Mouse (Mus musculus) neural tube, embryonic 15.5 days (tissue): ENCODE measurements at regions not wholly inside any gene's neighbourhood (a gene's known extent, or its start where the extent isn't known, plus 50 kb on each side); places are given as distances from the start of the nearest gene placed in this dataset.
"Not testable (repeated sequence)": the region's sequence is repeated elsewhere in the genome, so short reads cannot be mapped to it uniquely, and the experiment has no call there.

ENCODE experiments used
- ATAC-seq: fragments of 200-750 bp; cut with Nextera tagmentation; 2 replicates; pipeline ENCODE4 v1.8.0; 2017; ENCODE audit warnings: mild to moderate bottlenecking, moderate TSS enrichment, moderate library complexity; ENCODE audit not compliant: low FRiP score
- H3K27ac ChIP-seq: fragments of 300-500 bp; sonication (generic); replicated peaks from 2 replicates; pipeline ENCODE4 v1.5.1; 2015; ENCODE audit warnings: mild to moderate bottlenecking, inconsistent platforms
- H3K27me3 ChIP-seq: fragments of 300-500 bp; sonication (generic); replicated peaks from 2 replicates; pipeline ENCODE4 v1.6.1; 2015; ENCODE audit warnings: inconsistent platforms
- H3K36me3 ChIP-seq: fragments of 300-500 bp; sonication (generic); 2 replicates; pipeline ENCODE4 v1.6.1; 2015; ENCODE audit warnings: inconsistent platforms
- H3K4me1 ChIP-seq: fragments of 300-500 bp; sonication (generic); 2 replicates; pipeline ENCODE4 v1.6.1; 2015; ENCODE audit warnings: inconsistent platforms
- H3K4me2 ChIP-seq: fragments of 300-500 bp; sonication (generic); 2 replicates; pipeline ENCODE4 v1.6.1; 2015; ENCODE audit warnings: inconsistent platforms, mild to moderate bottlenecking, moderate library complexity
- H3K4me3 ChIP-seq: fragments of 300-500 bp; sonication (generic); replicated peaks from 2 replicates; pipeline ENCODE4 v1.5.1; 2015; ENCODE audit warnings: mild to moderate bottlenecking, inconsistent platforms
- H3K9ac ChIP-seq: fragments of 300-500 bp; sonication (generic); replicated peaks from 2 replicates; pipeline ENCODE4 v1.6.1; 2015; ENCODE audit warnings: mild to moderate bottlenecking, inconsistent platforms
- H3K9me3 ChIP-seq: fragments of 300-500 bp; sonication (generic); replicated peaks from 2 replicates; pipeline ENCODE4 v1.6.1; 2016; ENCODE audit warnings: inconsistent platforms
- WGBS: fragments of 180-500 bp; shearing (Covaris S2); methylation state at CpG from one replicate; pipeline ENCODE4 v1.1.7; 2015; ENCODE audit warnings: mixed read lengths; 5-methylcytosine and 5-hydroxymethylcytosine counted together

DNA sequence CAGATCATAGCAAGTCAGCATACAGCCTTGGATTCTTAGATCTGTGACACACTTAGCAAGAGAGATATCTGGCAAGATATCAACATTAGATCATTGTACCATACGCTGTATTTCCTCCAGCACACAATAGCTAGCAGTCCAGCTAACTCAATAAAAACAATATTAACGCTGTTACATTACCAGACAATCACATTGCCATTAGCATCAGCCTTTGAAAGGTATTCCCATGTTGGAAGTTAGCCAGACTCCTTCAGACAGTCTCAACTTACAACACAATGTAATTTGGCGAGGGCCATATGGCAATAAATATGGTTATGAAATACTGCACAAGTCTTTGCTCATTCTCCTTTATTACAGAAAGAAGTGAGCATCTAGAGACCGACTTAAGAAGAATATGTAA, 1084.0 kb downstream of the Diaph3 start:
- H3K4me3 ChIP-seq: no peak overlapping the region
- no peaks in the 10 kb centered on the region for H3K4me1 ChIP-seq
- WGBS: 62% methylated on average over 4 of the region's 4 CpGs
- H3K27ac ChIP-seq: no peak overlapping the region
- no peaks in the 10 kb centered on the region for H3K9me3 ChIP-seq
- H3K9ac ChIP-seq: no peak overlapping the region
- ATAC-seq: no peak
- H3K27me3 ChIP-seq: no peaks in the 10 kb centered on the region
- no peak overlapping the region for H3K4me2 ChIP-seq
- no peaks in the 10 kb centered on the region for H3K36me3 ChIP-seq

DNA sequence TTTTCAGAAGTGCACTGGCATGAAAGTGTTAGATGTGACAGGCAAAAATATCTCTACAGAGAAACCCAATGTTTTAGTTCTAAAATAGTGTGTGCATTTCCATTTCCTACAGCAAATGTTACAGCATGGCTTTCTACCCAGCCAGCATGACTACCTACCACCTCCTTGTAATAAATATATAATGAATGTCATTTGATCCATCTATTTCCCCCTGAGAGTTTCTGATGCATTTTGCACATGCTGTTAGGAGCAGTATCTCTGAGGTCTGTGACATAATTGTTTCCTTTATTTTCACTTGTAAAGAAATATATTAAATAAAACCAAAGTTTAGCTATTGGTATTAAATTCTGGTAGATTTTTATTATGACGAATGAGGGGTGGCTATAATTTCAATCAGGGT, 1086.4 kb downstream of the Diaph3 start:
- Histone ChIP-seq H3K4me2 (no peak overlapping the region), H3K4me3 (no peak overlapping the region), H3K4me1 (no peaks in the 10 kb centered on the region), H3K27ac (no peak overlapping the region), H3K36me3 (no peaks in the 10 kb centered on the region), H3K27me3 (no peaks in the 10 kb centered on the region), H3K9ac (no peak overlapping the region), H3K9me3 (no peaks in the 10 kb centered on the region)
- WGBS: 88% methylated on average over 1 of the region's 1 CpGs
- no peak for ATAC-seq

DNA sequence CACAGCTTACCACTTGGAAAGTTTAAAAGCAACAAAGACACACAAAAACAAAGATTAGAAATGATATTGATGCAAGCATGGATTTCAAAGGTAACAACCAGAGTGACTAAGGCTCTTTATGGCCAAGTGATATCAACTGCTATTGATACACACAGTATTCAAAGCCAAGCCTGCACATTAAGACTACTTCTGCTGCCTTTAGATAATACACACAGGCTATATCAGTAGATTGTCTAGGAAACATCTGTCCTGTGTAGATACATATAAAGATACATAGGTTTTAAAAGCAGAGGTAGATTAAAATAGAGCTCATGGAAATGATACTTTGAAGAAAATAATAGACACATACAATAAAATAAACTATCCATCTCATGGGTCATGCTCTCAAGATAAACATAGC, 1111.6 kb downstream of the Diaph3 start:
- no peak for ATAC-seq
- no peaks in the 10 kb centered on the region for H3K36me3 ChIP-seq
- no peak overlapping the region for H3K9ac ChIP-seq
- no peaks in the 10 kb centered on the region for H3K4me1 ChIP-seq
- H3K27me3 ChIP-seq: no peaks in the 10 kb centered on the region
- no peaks in the 10 kb centered on the region for H3K9me3 ChIP-seq
- no peak overlapping the region for H3K27ac ChIP-seq
- no peak overlapping the region for H3K4me3 ChIP-seq
- H3K4me2 ChIP-seq: no peak overlapping the region

DNA sequence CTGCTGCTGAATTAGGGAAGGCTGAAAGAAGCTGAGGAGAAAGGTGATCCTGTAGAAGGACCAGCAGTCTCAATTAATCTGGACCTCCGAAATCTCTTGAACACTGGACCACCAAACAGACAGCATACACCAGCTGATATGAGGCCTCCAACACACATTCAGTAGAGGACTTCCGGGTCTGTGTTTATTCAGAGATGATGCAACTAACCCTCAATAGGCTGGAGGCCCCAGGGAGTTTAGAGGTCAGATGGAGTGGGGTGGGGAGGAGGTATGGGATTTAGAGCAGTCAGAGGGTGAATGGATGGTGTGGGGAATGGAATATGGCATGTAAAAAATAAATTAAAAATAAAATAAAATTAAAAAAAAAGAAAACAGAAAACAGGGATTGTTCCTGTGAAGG, 1123.4 kb downstream of the Diaph3 start:
- not testable (repeated sequence) for H3K9me3 ChIP-seq, H3K9ac ChIP-seq, ATAC-seq, H3K27me3 ChIP-seq, H3K4me3 ChIP-seq, H3K27ac ChIP-seq, H3K4me1 ChIP-seq, H3K4me2 ChIP-seq, H3K36me3 ChIP-seq
- 91% methylated on average over 2 of the region's 2 CpGs for WGBS
